Mouse (Mus musculus): Measurements from ENCODE around the gene Hook1. TPM values are rescaled to one million over a fixed set of nuclear protein-coding genes. Genes with fewer than 3 reads are reported as not detected.

Gene Hook1
- total and polyA plus RNA-seq, 3 experiments: 0.49 TPM; not detected in 2

DNA sequence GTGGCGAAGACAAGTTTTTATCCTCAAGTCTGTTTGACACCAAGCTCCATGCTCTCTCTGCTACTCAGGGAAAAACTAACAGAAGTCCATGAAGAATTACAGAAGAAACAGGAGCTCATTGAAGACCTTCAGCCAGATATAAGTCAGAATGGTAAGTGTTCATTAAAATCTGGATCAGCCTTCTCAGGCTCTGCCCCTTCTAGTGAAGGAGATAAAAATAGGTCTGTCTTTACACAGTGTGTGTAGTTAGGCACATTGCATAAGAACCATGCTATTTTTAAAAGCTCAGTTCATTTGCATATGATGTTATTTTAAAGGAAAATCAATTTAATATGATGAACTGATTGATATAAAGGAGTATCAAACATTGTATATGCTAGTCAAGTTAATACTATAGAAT lies 49.8 kb downstream of the Hook1 start:
- no peaks in the 10 kb centered on the region for H3K9me3 ChIP-seq (replicated peaks)
- no peaks in the 10 kb centered on the region for H3K4me1 ChIP-seq (ENCODE audit: insufficient read depth, low read depth, low read length)
- TF ChIP-seq GATA1 (IDR thresholded peaks at IDR 0.05; ENCODE audit: borderline replicate concordance, low read length): no peak
- TF ChIP-seq GATA2 (IDR thresholded peaks at IDR 0.05; ENCODE audit: borderline replicate concordance, low read depth, low read length): no peak
- no peak for TF ChIP-seq POLR2AphosphoS5 (IDR thresholded peaks at IDR 0.05; ENCODE audit: insufficient replicate concordance, low read depth, low read length)
- no peak for TF ChIP-seq CTCF (IDR thresholded peaks at IDR 0.05; ENCODE audit: low read depth, low read length)
- no peak for TF ChIP-seq TAL1 (conservative IDR thresholded peaks at IDR 0.05; ENCODE audit: low read depth, low read length)
- no peak for DNase-seq (ENCODE audit: low spot score)
- no peaks in the 10 kb centered on the region for H3K27me3 ChIP-seq (ENCODE audit: insufficient read depth, low read length)
- no peak overlapping the region for H3K4me3 ChIP-seq (ENCODE audit: low read depth, low read length)
- no peaks in the 10 kb centered on the region for H3K36me3 ChIP-seq (replicated peaks)
- no peak for ATAC-seq (ENCODE audit: extremely low read depth, insufficient number of reproducible peaks, low FRiP score, poor library complexity, severe bottlenecking)

- Histone ChIP-seq H3K27me3 (ENCODE audit: insufficient read depth, low read length) (no peaks in the 10 kb centered on the region), H3K4me3 (ENCODE audit: low read depth, low read length) (no peak overlapping the region), H3K4me1 (ENCODE audit: insufficient read depth, low read depth, low read length) (no peaks in the 10 kb centered on the region), H3K9me3 (replicated peaks) (no peaks in the 10 kb centered on the region), H3K36me3 (replicated peaks) (no peaks in the 10 kb centered on the region)
- DNase-seq (ENCODE audit: low spot score): no peak
- ATAC-seq (ENCODE audit: extremely low read depth, insufficient number of reproducible peaks, low FRiP score, poor library complexity, severe bottlenecking): no peak
- TF ChIP-seq POLR2AphosphoS5 (IDR thresholded peaks at IDR 0.05; ENCODE audit: insufficient replicate concordance, low read depth, low read length): no peak
- no peak for TF ChIP-seq GATA2 (IDR thresholded peaks at IDR 0.05; ENCODE audit: borderline replicate concordance, low read depth, low read length)
- no peak for TF ChIP-seq GATA1 (IDR thresholded peaks at IDR 0.05; ENCODE audit: borderline replicate concordance, low read length)
- TF ChIP-seq CTCF (IDR thresholded peaks at IDR 0.05; ENCODE audit: low read depth, low read length): no peak
- TF ChIP-seq TAL1 (conservative IDR thresholded peaks at IDR 0.05; ENCODE audit: low read depth, low read length): no peak
Measured at GRCm38 (mm10) chr4:96022803-96023202, 55.8 kb downstream of the Hook1 start.

- no peaks in the 10 kb centered on the region for H3K27me3 ChIP-seq (ENCODE audit: insufficient read depth, low read length)
- ATAC-seq (ENCODE audit: extremely low read depth, insufficient number of reproducible peaks, low FRiP score, poor library complexity, severe bottlenecking) (no peak), DNase-seq (ENCODE audit: low spot score) (no peak)
- no peak for TF ChIP-seq CTCF (IDR thresholded peaks at IDR 0.05; ENCODE audit: low read depth, low read length)
- no peak for TF ChIP-seq POLR2AphosphoS5 (IDR thresholded peaks at IDR 0.05; ENCODE audit: insufficient replicate concordance, low read depth, low read length)
- no peak overlapping the region for H3K4me3 ChIP-seq (ENCODE audit: low read depth, low read length)
- no peaks in the 10 kb centered on the region for H3K9me3 ChIP-seq (replicated peaks)
- H3K36me3 ChIP-seq (replicated peaks): no peaks in the 10 kb centered on the region
- no peaks in the 10 kb centered on the region for H3K4me1 ChIP-seq (ENCODE audit: insufficient read depth, low read depth, low read length)
Measured at GRCm38 (mm10) chr4:96028412-96028811, 61.4 kb downstream of the Hook1 start.

- Histone ChIP-seq H3K4me1 (ENCODE audit: insufficient read depth, low read depth, low read length) (no peaks in the 10 kb centered on the region), H3K27me3 (ENCODE audit: insufficient read depth, low read length) (no peaks in the 10 kb centered on the region), H3K36me3 (replicated peaks) (no peaks in the 10 kb centered on the region), H3K4me3 (ENCODE audit: low read depth, low read length) (no peak overlapping the region), H3K9me3 (replicated peaks) (peaks cover 10% of the 10 kb centered on the region)
- TF ChIP-seq GATA1 (IDR thresholded peaks at IDR 0.05; ENCODE audit: borderline replicate concordance, low read length): no peak
- no peak for TF ChIP-seq POLR2AphosphoS5 (IDR thresholded peaks at IDR 0.05; ENCODE audit: insufficient replicate concordance, low read depth, low read length)
- TF ChIP-seq GATA2 (IDR thresholded peaks at IDR 0.05; ENCODE audit: borderline replicate concordance, low read depth, low read length): no peak
- TF ChIP-seq CTCF (IDR thresholded peaks at IDR 0.05; ENCODE audit: low read depth, low read length): no peak
- no peak for TF ChIP-seq TAL1 (conservative IDR thresholded peaks at IDR 0.05; ENCODE audit: low read depth, low read length)
- ATAC-seq (ENCODE audit: extremely low read depth, insufficient number of reproducible peaks, low FRiP score, poor library complexity, severe bottlenecking) (no peak), DNase-seq (ENCODE audit: low spot score) (no peak)
Measured at GRCm38 (mm10) chr4:96060106-96060505, 93.1 kb downstream of the Hook1 start.

DNA sequence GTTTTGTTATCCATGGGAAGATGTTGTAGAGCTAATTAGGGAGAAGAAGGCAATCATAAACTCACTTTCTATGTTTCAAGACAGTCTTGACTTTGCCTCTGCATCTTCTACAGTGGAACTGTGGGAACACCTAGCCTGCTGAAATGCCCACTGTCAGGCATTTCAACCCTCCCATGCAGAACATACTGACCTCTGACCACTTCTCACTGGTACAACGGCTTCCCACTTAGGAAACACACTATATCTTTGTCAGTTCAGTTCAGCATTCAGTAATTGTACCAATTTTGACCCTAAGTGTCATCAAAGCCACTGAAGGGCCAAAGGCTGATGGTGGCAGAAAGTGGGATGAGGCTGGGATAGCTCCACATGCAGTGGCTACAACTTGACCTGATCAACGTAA lies 95.0 kb downstream of the Hook1 start:
- ATAC-seq (ENCODE audit: extremely low read depth, insufficient number of reproducible peaks, low FRiP score, poor library complexity, severe bottlenecking): no peak
- Histone ChIP-seq H3K4me1 (ENCODE audit: insufficient read depth, low read depth, low read length) (no peaks in the 10 kb centered on the region), H3K4me3 (ENCODE audit: low read depth, low read length) (no peak overlapping the region), H3K9me3 (replicated peaks) (peaks cover 10% of the 10 kb centered on the region), H3K27me3 (ENCODE audit: insufficient read depth, low read length) (no peaks in the 10 kb centered on the region), H3K36me3 (replicated peaks) (no peaks in the 10 kb centered on the region)
- TF ChIP-seq POLR2AphosphoS5 (IDR thresholded peaks at IDR 0.05; ENCODE audit: insufficient replicate concordance, low read depth, low read length) (no peak), CTCF (IDR thresholded peaks at IDR 0.05; ENCODE audit: low read depth, low read length) (no peak), TAL1 (conservative IDR thresholded peaks at IDR 0.05; ENCODE audit: low read depth, low read length) (no peak), GATA1 (IDR thresholded peaks at IDR 0.05; ENCODE audit: borderline replicate concordance, low read length) (no peak), GATA2 (IDR thresholded peaks at IDR 0.05; ENCODE audit: borderline replicate concordance, low read depth, low read length) (no peak)
- no peak for DNase-seq (ENCODE audit: low spot score)

Other genes starting within 250 kb of the Hook1 start
- not detected in 2 replicates for gene Cyp2j13, start 110.3 kb downstream of the Hook1 start, total RNA-seq (2014; fragmentation: Nextera tagmentation)
- gene Cyp2j13, start 110.3 kb downstream of the Hook1 start, total RNA-seq (2017): 0.05 and 0.12 TPM in 2 replicates
- gene Cyp2j13, start 110.3 kb downstream of the Hook1 start, polyA plus RNA-seq (2012): not detected in 2 replicates
- gene Cyp2j12, start 173.9 kb downstream of the Hook1 start, total RNA-seq (2014; fragmentation: Nextera tagmentation): not detected in 2 replicates
- 0.11 TPM in 1 of 2 replicates, not detected in the other for gene Cyp2j12, start 173.9 kb downstream of the Hook1 start, total RNA-seq (2017)
- gene Cyp2j12, start 173.9 kb downstream of the Hook1 start, polyA plus RNA-seq (2012): not detected in 2 replicates